Mouse (Mus musculus) thymus, postnatal 14 days (tissue): Measurements from ENCODE around the gene Nucb1.

Experiments used
- DNase-seq: peaks from one replicate; pipeline ENCODE4 v3.0.0; 2021

Gene Nucb1

DNA sequence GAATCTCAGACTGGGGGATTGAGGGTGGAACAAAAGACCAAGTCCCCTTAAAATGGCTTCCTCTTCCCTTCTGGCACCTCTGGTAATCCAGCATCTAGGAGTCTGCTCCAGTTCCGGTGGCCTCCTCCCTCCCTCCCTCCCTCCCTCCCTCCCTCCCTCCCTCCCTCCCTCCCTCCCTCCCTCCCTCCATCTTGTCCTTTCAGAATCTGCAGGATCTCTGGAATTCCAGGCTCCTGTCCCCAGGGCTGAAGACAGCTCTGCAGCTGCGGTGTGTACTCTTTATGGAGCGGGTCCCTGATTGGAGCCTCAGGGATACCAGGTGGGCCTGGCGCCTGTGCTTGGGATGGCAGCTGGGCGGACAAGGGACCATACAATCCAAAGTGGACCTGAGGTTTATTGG, 48.9 kb downstream of the Nucb1 start:
- DNase-seq = no peak

DNA sequence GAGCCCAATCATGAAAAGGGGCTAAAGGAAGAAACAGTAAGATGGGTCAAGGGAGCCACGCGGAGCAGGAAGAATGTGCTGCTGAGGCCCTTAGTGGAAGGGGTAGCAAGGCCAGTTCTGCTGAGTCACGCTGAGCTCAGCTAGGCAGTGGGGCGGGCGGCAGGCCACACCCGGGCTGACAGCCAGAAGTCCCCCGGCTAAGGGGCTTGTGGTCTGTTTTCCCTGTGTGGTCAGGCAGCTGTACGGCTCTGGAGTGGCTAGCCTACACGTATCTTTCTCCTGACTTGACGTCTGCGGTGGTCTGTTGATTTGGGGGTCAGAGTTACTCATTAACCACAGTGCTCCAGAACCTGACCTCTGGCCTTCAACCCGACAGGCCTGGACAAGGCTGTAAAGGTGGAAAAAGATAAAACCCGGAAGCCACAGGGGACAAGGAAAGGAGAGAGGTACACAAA, 49.3 kb downstream of the Nucb1 start:
- DNase-seq = peak; percentile 45

DNA sequence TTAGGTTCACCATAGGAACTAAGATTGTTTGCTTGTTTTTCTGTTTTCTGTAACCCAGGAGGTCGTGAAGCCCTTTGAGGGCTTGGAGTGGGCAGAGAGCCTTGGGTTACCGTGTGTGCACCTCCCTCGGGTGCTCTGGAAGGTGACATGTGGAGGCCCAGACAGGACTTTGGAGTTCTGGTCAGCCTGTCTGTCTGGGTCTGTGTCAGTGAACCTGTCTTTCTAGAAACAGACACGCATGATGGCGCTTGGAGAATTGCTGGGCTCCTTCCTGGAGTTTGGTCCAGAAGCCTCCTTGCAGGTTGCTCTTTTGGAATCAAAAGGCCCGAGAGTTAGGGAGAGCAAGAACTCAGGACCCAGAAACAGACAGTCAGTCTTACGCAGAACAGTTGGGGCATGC, 49.8 kb downstream of the Nucb1 start:
- no peak for DNase-seq

GRCm38 (mm10) chr7:45459564-45460140, 50.6 kb downstream of the Nucb1 start, which contains the start of gene Ftl1:
Gene Ftl1 (minus strand): TSS chr7:45459884.
- DNase-seq = peak; percentile 97

DNA sequence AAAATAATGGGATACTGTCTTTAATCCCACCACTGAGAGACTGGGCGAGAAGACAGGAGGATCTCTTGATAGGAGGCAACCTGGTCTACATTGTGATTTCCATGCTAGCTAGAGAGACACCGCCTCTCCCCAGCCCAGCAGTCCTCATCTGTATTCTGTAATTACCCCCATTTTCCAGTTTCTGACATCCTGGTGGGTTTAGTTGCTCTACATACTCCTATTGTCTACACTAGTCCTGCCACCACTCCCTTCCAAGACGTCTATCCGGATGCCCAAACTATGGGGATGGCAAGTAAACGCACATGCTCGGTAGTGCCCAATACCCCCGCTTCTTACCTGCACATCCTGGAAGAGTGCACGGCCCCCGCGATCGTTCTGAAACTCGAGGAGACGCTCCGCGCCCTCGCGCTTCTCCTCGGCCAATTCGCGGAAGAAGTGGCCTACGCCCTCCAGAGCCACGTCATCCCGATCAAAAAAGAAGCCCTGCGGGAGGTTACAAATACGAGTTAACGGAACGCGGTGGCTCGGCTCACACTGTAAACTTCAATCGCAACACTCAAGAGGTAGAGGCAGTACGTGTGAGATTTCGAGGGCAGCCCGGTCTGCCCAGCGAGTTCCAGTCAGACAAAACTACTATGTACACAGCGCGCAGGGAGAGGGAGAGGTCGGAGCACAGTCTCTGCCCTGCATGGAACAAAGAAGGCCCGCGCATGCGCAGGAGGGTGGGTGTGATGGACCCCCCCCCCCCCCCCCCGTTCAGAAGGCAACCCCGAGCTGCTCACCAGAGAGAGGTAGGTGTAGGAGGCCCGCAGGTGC, 51.2 kb downstream of the Nucb1 start:
- peak; percentile 90 for DNase-seq

DNA sequence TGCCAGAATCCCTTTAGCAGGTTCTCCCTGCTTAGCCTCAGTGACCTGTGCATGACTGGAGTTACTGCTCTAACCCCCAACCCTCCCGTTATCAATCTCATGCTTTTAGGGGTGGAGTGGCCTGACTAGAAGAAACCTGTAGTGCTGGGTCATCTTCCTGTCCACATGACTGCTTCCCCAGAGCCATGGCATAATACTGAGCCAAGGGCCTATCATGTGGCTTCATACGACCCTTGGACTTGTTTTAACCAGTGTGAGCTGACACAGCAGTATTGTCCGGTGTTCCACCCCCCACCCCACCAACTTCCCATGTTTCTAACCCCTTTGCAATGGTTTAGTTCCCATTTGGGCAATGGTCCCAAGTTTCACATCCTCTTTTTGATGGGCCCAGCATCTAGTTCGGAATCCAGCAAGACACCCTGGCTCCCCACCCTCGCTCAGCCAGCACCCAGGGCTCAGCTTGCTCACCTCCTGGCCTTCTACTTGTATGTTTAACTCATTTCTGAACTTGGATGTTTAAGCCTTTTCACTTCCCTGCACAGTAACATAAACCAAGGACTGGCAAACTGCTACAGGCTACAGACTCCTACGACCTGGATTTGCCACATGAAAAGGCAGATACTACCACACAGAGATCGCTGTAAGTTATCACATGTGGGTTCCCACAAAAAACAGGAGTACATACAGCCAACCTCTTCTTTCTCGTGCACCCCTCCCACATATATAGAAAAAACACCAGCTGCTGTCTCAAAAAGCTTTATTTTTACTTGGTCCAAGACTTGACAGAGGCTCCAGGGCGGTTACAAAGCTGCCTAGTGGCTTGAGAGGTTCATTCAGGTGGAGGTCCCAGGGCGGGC, 52.8 kb downstream of the Nucb1 start:
- no peak for DNase-seq

DNA sequence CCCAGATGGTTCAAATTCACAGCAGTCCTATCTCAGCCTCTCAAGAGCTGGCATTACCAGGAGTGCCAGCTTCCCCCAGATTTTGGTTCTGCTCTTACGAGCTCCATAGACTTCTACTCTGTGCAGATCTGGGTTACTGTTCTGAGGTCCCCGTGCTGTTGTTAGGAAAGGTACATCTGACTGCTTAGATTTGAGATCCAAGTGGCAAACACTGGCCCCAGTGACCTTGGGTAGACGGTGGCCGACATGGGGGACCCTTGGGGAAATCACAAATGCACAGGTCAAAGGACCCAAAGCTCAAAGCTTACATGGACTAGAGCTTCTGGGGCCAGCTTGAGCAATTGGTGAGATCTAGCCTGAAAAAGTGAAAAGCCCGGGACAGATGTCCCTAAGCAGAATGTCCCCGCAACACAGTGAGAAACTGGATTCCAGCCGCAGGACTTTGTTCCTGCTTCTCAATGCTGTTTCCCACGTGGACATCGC, 53.4 kb downstream of the Nucb1 start:
- DNase-seq = no peak

DNA sequence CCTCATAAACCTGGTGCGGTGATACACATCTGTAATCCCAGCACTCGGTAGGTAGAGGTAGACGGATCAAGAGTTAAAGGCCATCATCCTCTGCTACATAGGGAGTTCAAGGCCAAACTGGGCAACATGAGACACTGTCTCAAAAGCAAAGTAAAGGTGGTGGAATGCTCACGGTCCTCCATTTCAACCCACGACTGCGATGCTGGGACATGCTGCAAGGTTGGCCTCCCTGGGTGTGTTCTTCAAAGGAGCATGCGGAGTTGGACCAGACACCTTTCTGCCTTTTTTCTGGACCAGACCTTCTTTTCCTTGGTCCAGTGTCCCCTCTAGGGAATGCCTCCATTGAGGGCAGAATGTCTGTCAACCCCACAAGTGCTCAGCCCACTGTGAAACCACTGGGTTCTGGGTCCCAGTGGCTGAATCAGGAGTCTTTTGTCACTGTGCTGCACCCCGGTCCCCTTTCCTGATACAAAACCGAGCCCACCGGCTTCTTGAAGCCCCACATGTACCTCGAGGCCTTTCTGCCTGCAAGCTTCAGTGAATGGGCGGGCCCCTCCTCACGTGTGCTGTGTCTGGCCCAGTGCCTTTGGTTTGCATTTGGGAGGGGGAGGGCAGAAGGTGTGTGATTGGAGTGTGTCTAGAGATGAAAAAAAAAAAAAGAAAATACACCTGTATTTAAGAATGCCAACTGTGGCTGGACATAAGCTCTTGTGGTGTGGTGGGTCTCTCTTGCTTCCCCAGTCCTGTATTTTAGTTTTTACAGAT, 54.1 kb downstream of the Nucb1 start:
- DNase-seq = no peak

DNA sequence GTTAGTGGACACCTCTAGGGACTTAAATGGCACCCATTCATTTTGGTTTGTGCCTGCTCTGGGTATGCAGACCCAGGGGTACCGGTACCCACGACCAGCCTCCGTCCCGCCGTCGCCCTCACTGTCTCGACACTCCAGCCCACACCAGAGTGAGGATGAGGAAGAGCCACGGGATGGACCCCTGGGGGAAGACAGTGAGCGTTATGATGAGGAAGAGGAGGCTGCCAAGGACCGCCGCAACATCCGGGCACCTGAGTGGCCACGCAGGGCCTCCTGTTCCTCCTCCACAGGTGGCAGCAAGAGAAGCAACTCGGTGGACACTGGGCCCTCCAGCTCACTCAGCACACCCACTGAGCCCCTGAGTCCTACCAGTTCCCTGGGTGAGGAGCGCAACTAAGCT, 55.2 kb downstream of the Nucb1 start:
- no peak for DNase-seq

DNA sequence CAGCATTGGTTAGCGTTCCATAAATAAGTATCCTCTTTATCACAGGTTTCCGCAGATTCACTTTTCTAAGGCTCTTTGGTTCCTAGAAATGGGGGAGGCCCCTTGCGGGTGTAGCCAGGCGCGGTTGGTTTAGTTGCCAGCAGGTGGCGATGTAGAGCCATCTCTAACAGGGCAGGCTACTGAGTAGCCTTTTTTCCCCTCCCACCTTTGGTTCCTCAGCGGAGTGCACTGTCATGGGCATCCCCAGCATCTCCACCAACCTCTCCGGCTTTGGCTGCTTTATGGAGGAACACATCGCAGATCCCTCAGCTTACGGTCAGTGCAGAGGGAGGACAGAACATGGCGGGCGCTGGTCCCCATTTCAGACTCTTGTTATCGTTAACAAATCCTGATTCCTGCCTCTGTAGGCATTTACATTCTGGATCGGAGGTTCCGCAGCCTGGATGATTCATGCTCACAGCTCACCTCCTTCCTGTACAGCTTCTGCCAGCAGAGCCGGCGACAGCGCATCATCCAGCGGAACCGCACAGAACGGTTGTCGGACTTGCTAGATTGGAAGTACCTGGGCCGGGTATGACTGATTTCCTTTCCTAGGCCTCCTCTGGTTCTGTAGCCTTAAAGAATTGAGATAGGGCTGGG, 58.7 kb downstream of the Nucb1 start:
- DNase-seq = peak; percentile 87

- no peak for DNase-seq
Measured at GRCm38 (mm10) chr7:45449974-45450373, 60.2 kb downstream of the Nucb1 start.

DNA sequence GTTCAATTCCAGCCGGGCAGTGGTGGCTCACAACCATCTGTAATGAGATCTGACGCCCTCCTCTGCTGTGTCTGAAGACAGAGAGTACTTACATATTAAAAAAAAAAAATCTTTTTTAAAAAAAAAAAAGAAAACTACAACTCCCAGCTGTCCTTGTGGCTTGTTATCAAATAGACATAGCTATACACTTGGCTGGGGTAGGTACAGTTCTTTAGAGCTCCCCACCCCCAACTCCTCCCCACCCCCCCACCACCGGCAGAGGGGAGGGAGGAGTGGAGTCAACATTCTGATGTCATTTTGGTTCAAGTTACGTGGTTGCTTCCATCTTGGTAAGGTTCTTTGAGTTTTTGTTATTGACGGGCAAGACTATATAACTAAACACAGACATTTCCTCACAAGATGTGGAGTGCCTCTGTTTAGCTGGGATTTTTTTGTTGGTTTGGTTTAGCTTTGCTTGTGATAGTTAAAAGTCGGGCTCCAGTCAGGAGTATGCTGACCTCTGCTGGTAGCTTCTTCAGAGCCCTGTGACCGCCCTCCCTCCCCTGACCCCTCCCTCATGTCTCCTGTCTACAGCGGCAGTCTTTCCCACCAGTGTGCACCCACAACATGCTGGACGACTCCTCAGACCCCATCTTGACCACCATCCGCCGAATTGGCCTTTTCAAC, 62.7 kb downstream of the Nucb1 start:
- peak; percentile 44 for DNase-seq

- no peak for DNase-seq
Measured at GRCm38 (mm10) chr7:45446589-45446988, 63.6 kb downstream of the Nucb1 start.

DNA sequence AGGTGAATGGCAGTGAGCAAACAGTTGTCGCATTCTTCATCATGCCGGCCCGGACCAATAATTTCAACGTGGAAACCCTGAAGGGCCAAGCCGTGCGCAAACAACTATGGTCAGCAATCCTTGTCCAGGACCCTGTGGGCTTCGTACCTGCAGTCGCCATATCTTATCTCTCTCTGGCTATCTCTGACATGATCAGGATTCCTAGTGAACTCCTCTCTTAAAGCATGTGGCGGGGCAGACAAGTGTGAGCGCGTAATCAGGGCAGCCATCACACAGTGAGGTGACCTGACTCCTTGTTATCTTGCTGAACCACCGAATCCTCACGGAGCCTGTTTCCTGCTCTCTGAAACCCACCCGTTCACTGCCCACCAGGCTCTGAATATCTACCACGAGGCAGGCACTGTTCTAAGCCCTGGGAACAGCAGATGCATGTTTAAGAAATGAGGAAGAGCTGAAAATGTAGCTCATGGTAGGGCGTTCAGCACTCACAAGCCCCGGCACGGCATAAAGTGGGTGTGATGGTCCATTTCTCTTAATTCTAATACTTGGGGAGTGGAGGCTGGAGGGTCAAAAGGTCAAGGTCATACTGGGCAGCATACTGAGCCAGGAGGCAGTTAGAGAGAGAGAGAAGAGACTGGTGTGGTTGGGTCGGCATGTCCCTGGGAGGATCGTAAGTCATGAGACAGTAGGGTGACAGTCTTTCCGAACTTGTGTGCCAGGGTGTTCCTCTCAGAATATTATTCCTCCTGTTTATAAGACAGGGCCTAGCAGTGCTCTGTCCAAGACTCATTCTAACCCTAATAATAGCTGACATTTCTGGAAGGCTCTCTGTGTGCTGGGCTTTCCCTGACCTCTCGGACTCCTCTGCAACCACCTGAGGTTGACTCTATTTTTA, 66.4 kb downstream of the Nucb1 start:
- DNase-seq = no peak
